8 mouse cellular contexts compared by ENCODE assay signal in the genomic region with DNA sequence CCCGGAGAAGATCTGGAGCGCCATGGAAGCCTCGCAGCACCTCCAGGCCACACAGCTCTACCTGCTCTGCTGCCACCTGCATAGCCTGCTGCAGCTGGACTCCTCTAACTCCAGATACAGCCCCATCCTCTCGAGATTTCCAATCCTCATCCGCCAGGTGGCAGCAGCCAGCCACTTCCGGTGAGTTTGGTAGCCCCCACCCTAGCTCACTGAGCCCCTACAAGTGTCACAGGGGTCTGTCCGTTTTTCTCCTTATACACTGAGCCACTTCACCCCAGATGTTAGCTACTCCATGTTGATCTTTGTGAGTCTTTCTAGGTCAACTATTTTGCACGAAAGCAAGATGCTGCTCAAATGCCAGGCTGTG. TPM values are rescaled to one million over a fixed set of nuclear protein-coding genes. Genes with fewer than 3 reads are reported as not detected.
DNase-seq lines count a peak whose midpoint lies in the region; ATAC-seq and TF ChIP-seq lines count a peak whose summit lies in the region.

No protein-coding gene starts in this region.

- H3K36me3 ChIP-seq in forebrain, embryonic 14.5 days (ENCODE audit: control insufficient read depth, insufficient read depth, low read length) = peaks cover 54% of the 10 kb centered on the region
- peaks cover 13% of the 10 kb centered on the region for H3K36me3 ChIP-seq in limb, embryonic 11.5 days (ENCODE audit: control insufficient read depth, insufficient read depth, low read length)
- H3K36me3 ChIP-seq in midbrain, embryonic 14.5 days (ENCODE audit: control insufficient read depth, insufficient read depth, low read length) = peaks cover 53% of the 10 kb centered on the region

- intact Hi-C loops in gastrocnemius, postnatal 14 days (cut with DNase I; ENCODE audit: low total_unique reads) = loop anchor here (5.0 kb wide), 1 partner anchor 35 kb away; no protein-coding TSS in a partner anchor
- intact Hi-C loops in gastrocnemius, postnatal 36 days (cut with DNase I) = loop anchor here (5.0 kb wide), 1 partner anchor 40 kb away; no protein-coding TSS in a partner anchor

- peaks cover 9% of the 10 kb centered on the region for H3K4me1 ChIP-seq in forebrain, embryonic 14.5 days (ENCODE audit: control insufficient read depth, insufficient read depth, low read length)
- H3K4me1 ChIP-seq in limb, embryonic 11.5 days (ENCODE audit: control insufficient read depth, insufficient read depth, low read length) = peaks cover 29% of the 10 kb centered on the region
- H3K4me1 ChIP-seq in midbrain, embryonic 14.5 days (ENCODE audit: control insufficient read depth, insufficient read depth, low read length) = peaks cover 9% of the 10 kb centered on the region

- H3K9ac ChIP-seq in forebrain, embryonic 14.5 days (ENCODE audit: low read length) = no peak overlapping the region
- H3K9ac ChIP-seq in limb, embryonic 11.5 days (ENCODE audit: low read length) = no peak overlapping the region
- H3K9ac ChIP-seq in midbrain, embryonic 14.5 days (replicated peaks; ENCODE audit: low read length) = no peak overlapping the region

- H3K4me3 ChIP-seq in forebrain, embryonic 14.5 days (ENCODE audit: low read depth, low read length) = no peak overlapping the region
- no peak overlapping the region for H3K4me3 ChIP-seq in limb, embryonic 11.5 days (ENCODE audit: low read depth, low read length)
- H3K4me3 ChIP-seq in midbrain, embryonic 14.5 days (replicated peaks; ENCODE audit: low read depth, low read length) = no peak overlapping the region

- H3K27ac ChIP-seq in forebrain, embryonic 14.5 days (ENCODE audit: low read depth, low read length) = peak overlapping the region; percentile 70; the same call in 1 of the 2 replicates
- H3K27ac ChIP-seq in limb, embryonic 11.5 days (replicated peaks; ENCODE audit: low read depth, low read length) = no peak overlapping the region
- no peak overlapping the region for H3K27ac ChIP-seq in midbrain, embryonic 14.5 days (replicated peaks; ENCODE audit: low read depth, low read length)

- H3K9me3 ChIP-seq in forebrain, embryonic 14.5 days (replicated peaks; ENCODE audit: control insufficient read depth, low read length) = no peaks in the 10 kb centered on the region
- no peaks in the 10 kb centered on the region for H3K9me3 ChIP-seq in limb, embryonic 11.5 days (ENCODE audit: control insufficient read depth, low read length)
- H3K9me3 ChIP-seq in midbrain, embryonic 14.5 days (ENCODE audit: control insufficient read depth, low read length) = no peaks in the 10 kb centered on the region

- CTCF ChIA-PET in Patski (lab: Charles Lee) = interaction anchor here (1.0 to 3.1 kb wide), 8 partner anchors 8 to 478 kb away, joined by 3 to 10 read pairs (median 5); no protein-coding TSS in a partner anchor

- POLR2A ChIA-PET in Patski (lab: Charles Lee) = interaction anchor here (0.6 to 1.5 kb wide), 2 partner anchors 14 to 26 kb away, joined by 3 to 4 read pairs; no protein-coding TSS in a partner anchor

- in situ Hi-C loops in Patski (cut with MboI; ENCODE audit: low pct_unique_long_range_greater_than_20kb) = loop anchor here (5.0 kb wide), 1 partner anchor 160 kb away; no protein-coding TSS in a partner anchor

- ATAC-seq in Patski = no peak
- 0 out of 2 replicates have a peak, but pooled peaks have one; percentile 5 for ATAC-seq in forebrain, embryonic 14.5 days
- ATAC-seq in limb, embryonic 11.5 days (ENCODE audit: insufficient number of reproducible peaks, low FRiP score, low TSS enrichment, low read depth) = no peak
- ATAC-seq in midbrain, embryonic 14.5 days (ENCODE audit: low FRiP score, low TSS enrichment) = 0 out of 2 replicates have a peak, but pooled peaks have one; percentile 9

- WGBS in forebrain, embryonic 14.5 days = 51% methylated on average over 8 of the region's 8 CpGs
- WGBS in limb, embryonic 11.5 days = 54% methylated on average over 8 of the region's 8 CpGs
- WGBS in midbrain, embryonic 14.5 days = 41% methylated on average over 8 of the region's 8 CpGs

- DNase-seq in gastrocnemius, postnatal 14 days = peak; percentile 41
- DNase-seq in gastrocnemius, postnatal 36 days = no peak
- DNase-seq in Patski (ENCODE audit: low read depth, low spot score) = no peak
- DNase-seq in forebrain, embryonic 14.5 days (ENCODE audit: low spot score) = peak; percentile 60
- peak; percentile 72 for DNase-seq in limb, embryonic 11.5 days (ENCODE audit: low spot score)
- DNase-seq in midbrain, embryonic 14.5 days = peak; percentile 80
- no peak for DNase-seq in frontal cortex, postnatal 25 days (ENCODE audit: low spot score in 2 of 2)
- no peak for DNase-seq in heart, adult 9 months (ENCODE audit: low spot score in 2 of 2)

- no peak overlapping the region for H3K4me2 ChIP-seq in forebrain, embryonic 14.5 days (ENCODE audit: low read length)
- no peak overlapping the region for H3K4me2 ChIP-seq in limb, embryonic 11.5 days (ENCODE audit: low read depth, severe bottlenecking)
- H3K4me2 ChIP-seq in midbrain, embryonic 14.5 days (ENCODE audit: low read length) = no peak overlapping the region

- no peaks in the 10 kb centered on the region for H3K27me3 ChIP-seq in Patski
- no peaks in the 10 kb centered on the region for H3K27me3 ChIP-seq in forebrain, embryonic 14.5 days (replicated peaks; ENCODE audit: control insufficient read depth, insufficient read depth, low read length)
- no peaks in the 10 kb centered on the region for H3K27me3 ChIP-seq in limb, embryonic 11.5 days (ENCODE audit: control insufficient read depth, insufficient read depth, low read length)
- no peaks in the 10 kb centered on the region for H3K27me3 ChIP-seq in midbrain, embryonic 14.5 days (ENCODE audit: control insufficient read depth, insufficient read depth, low read length)

- peak; percentile 71 for TF ChIP-seq CTCF in Patski (IDR thresholded peaks at IDR 0.05)

RNA-seq across cellular contexts. Expression of a gene that starts 2.0 kb away (rescaled TPM):
- 1 to 10 TPM; 3.6 TPM for total RNA-seq in gastrocnemius, postnatal 14 days (2021)
- total RNA-seq in gastrocnemius, postnatal 36 days (2021) = 1 to 10 TPM; 2.4 to 2.8 TPM
- polyA plus RNA-seq in Patski (2021) = 22.4 TPM
- 29.5 and 32.4 TPM in 2 replicates for polyA plus RNA-seq in forebrain, embryonic 14.5 days (2014; fragmentation: Nextera tagmentation; extraction: Ambion mirVana)
- 12.2 and 14.9 TPM in 2 replicates for polyA plus RNA-seq in limb, embryonic 11.5 days (2014; fragmentation: Nextera tagmentation; extraction: Ambion mirVana)
- polyA plus RNA-seq in midbrain, embryonic 14.5 days (2014; fragmentation: Nextera tagmentation; extraction: Ambion mirVana) = 28.5 and 31.1 TPM in 2 replicates

RNA-seq across cellular contexts. Expression of a gene that starts 2.9 kb away (rescaled TPM):
- total RNA-seq in gastrocnemius, postnatal 14 days (2021) = 10 to 100 TPM; 21.2 to 22.9 TPM
- total RNA-seq in gastrocnemius, postnatal 36 days (2021) = 10 to 100 TPM; 18.2 to 18.9 TPM
- 37.7 TPM for polyA plus RNA-seq in Patski (2021)
- 28.8 and 33.9 TPM in 2 replicates for polyA plus RNA-seq in forebrain, embryonic 14.5 days (2014; fragmentation: Nextera tagmentation; extraction: Ambion mirVana)
- polyA plus RNA-seq in limb, embryonic 11.5 days (2014; fragmentation: Nextera tagmentation; extraction: Ambion mirVana) = 29.3 and 30.6 TPM in 2 replicates
- 35.2 and 40.1 TPM in 2 replicates for polyA plus RNA-seq in midbrain, embryonic 14.5 days (2014; fragmentation: Nextera tagmentation; extraction: Ambion mirVana)

RNA-seq across cellular contexts. Expression of a gene that starts 32.1 kb away (rescaled TPM):
- total RNA-seq in gastrocnemius, postnatal 14 days (2021) = 10 to 100 TPM; 28.4 to 31.3 TPM
- total RNA-seq in gastrocnemius, postnatal 36 days (2021) = 10 to 100 TPM; 26.7 to 27.6 TPM
- 46.0 TPM for polyA plus RNA-seq in Patski (2021)
- 53.2 and 53.7 TPM in 2 replicates for polyA plus RNA-seq in forebrain, embryonic 14.5 days (2014; fragmentation: Nextera tagmentation; extraction: Ambion mirVana)
- 53.0 and 54.2 TPM in 2 replicates for polyA plus RNA-seq in limb, embryonic 11.5 days (2014; fragmentation: Nextera tagmentation; extraction: Ambion mirVana)
- polyA plus RNA-seq in midbrain, embryonic 14.5 days (2014; fragmentation: Nextera tagmentation; extraction: Ambion mirVana) = 42.9 and 46.1 TPM in 2 replicates

RNA-seq across cellular contexts. Expression of a gene that starts 32.3 kb away (rescaled TPM):
- total RNA-seq in gastrocnemius, postnatal 14 days (2021) = 1 to 10 TPM; 5.0 to 7.5 TPM
- total RNA-seq in gastrocnemius, postnatal 36 days (2021) = 1 to 10 TPM; 3.4 to 3.8 TPM
- 18.3 TPM for polyA plus RNA-seq in Patski (2021)
- polyA plus RNA-seq in forebrain, embryonic 14.5 days (2014; fragmentation: Nextera tagmentation; extraction: Ambion mirVana) = 27.0 and 28.4 TPM in 2 replicates
- polyA plus RNA-seq in limb, embryonic 11.5 days (2014; fragmentation: Nextera tagmentation; extraction: Ambion mirVana) = 24.0 and 26.1 TPM in 2 replicates
- 25.5 and 28.8 TPM in 2 replicates for polyA plus RNA-seq in midbrain, embryonic 14.5 days (2014; fragmentation: Nextera tagmentation; extraction: Ambion mirVana)

RNA-seq across cellular contexts. Expression of a gene that starts 32.7 kb away (rescaled TPM):
- total RNA-seq in gastrocnemius, postnatal 14 days (2021) = not detected
- total RNA-seq in gastrocnemius, postnatal 36 days (2021) = not detected
- 2.1 TPM for polyA plus RNA-seq in Patski (2021)
- 71.9 and 75.2 TPM in 2 replicates for polyA plus RNA-seq in forebrain, embryonic 14.5 days (2014; fragmentation: Nextera tagmentation; extraction: Ambion mirVana)
- polyA plus RNA-seq in limb, embryonic 11.5 days (2014; fragmentation: Nextera tagmentation; extraction: Ambion mirVana) = 0.48 and 1.1 TPM in 2 replicates
- polyA plus RNA-seq in midbrain, embryonic 14.5 days (2014; fragmentation: Nextera tagmentation; extraction: Ambion mirVana) = 18.0 and 23.3 TPM in 2 replicates

Comparison
In these comparisons a context has a peak if more than half of its experiments do, and no peak if none do; other contexts are left out.
1. DNase-seq: peak in gastrocnemius, postnatal 14 days (single experiment), forebrain, embryonic 14.5 days (single experiment), limb, embryonic 11.5 days (single experiment) and midbrain, embryonic 14.5 days (single experiment); none in gastrocnemius, postnatal 36 days (0 of 2), Patski (single experiment), frontal cortex, postnatal 25 days (0 of 2) and heart, adult 9 months (0 of 2).
2. ATAC-seq: peak in forebrain, embryonic 14.5 days (single experiment) and midbrain, embryonic 14.5 days (single experiment); none in Patski (single experiment) and limb, embryonic 11.5 days (single experiment).